Mouse (Mus musculus) erythroblast, embryonic 14.5 days (primary cell): ENCODE data around the gene Fkbp11.

ENCODE experiments used
- GATA1 ChIP-seq: IDR thresholded peaks from 2 replicates; pipeline ENCODE4 v1.6.1; 2012; ENCODE audit warnings: low read length, inconsistent platforms, mixed read lengths
- TAL1 ChIP-seq: IDR thresholded peaks from 3 replicates; pipeline ENCODE4 v1.6.1; 2012; ENCODE audit warnings: low read length, inconsistent platforms, mixed read lengths

GRCm38 (mm10) chr15:98681633-98682032 is 46.4 kb downstream of the Fkbp11 start:
- TF ChIP-seq GATA1 = no peak
- TF ChIP-seq TAL1 = no peak
